Mouse (Mus musculus): ENCODE results near the gene Gm11146. TPM values are rescaled to one million over a fixed set of nuclear protein-coding genes. Genes with fewer than 3 reads are reported as not detected.
A peak's percentile ranks its signal among the peaks of the same experiment; 100 is the strongest.

Gm11146 gene
- polyA plus RNA-seq, 1 experiment from 2014 or later = not detected

DNA sequence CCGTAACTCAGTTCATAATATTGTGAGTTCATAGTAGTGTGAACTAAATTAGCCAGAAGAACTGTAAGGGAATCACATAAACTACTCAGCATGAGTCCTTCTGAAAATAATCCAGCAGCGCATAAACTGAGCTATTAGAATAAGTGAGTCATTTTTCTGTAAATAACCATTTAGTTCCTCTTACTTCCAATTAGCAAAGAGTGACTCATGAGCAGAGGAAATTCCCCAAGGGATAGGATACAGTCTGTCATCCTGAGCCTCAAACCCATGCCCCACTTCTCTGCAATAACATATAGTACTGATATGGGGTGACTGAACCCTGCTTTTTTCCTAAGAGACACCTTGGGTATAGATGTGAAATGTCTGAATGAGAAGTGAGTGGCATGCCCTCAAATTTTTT lies 687 bp upstream of the Gm11146 start:
- Histone ChIP-seq H3K36me3 (replicated peaks) (peaks cover 5% of the 10 kb centered on the region; the same call in 1 of the 2 replicates), H3K27ac (no peak overlapping the region), H3K4me1 (no peaks in the 10 kb centered on the region), H3K9me3 (no peaks in the 10 kb centered on the region), H3K4me2 (no peak overlapping the region), H3K9ac (no peak overlapping the region), H3K4me3 (replicated peaks) (no peak overlapping the region), H3K27me3 (no peaks in the 10 kb centered on the region)
- no peak for ATAC-seq (ENCODE audit: low FRiP score)
- WGBS = 81% methylated on average over 2 of the region's 2 CpGs

DNA sequence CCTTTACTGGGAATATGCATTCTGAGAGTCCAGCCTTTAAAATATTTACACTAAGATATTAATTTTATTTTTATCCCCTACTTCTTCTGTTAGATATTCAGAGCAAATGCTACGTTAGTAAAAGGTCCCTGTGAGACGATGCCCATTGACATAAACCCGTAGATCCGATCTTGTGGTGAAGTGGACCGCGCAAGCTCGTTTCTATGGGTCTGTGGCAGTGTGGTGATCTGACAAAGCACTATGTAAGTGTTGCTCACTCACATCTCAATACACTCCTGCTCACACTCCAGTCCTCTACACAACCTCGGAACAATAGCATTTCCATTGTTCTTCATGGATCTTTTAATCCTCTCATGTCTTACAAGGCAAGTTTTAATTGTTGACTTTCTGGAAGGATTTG lies 3.1 kb downstream of the Gm11146 start:
- Histone ChIP-seq H3K27ac (no peak overlapping the region), H3K9me3 (no peaks in the 10 kb centered on the region), H3K4me2 (no peak overlapping the region), H3K9ac (no peak overlapping the region), H3K36me3 (replicated peaks) (peaks cover 8% of the 10 kb centered on the region; the same call in 1 of the 2 replicates), H3K27me3 (no peaks in the 10 kb centered on the region), H3K4me1 (peaks cover 14% of the 10 kb centered on the region), H3K4me3 (replicated peaks) (no peak overlapping the region)
- WGBS = 82% methylated on average over 8 of the region's 8 CpGs
- no peak for ATAC-seq (ENCODE audit: low FRiP score)

DNA sequence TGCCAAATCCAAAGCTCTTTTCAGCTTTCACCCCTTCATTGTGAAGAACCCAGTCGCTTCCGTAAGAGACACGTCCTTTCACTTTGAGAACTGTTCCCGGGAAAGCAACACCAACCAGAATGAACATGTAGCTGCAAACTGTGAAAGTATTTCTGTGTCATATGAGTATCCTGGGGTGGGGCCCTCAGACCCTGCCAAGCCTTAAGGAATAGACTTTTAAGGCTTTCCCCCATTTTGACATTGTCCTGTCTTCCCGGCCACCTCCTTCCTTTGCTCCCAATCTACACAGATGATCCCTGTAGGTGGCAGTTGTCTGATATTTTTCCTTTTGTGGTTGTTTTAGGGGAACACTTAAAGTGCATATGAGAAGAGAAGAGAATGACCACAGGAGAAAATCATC lies 5.3 kb downstream of the Gm11146 start:
- ATAC-seq (ENCODE audit: low FRiP score) = no peak
- 49% methylated on average over 5 of the region's 5 CpGs for WGBS
- H3K4me3 ChIP-seq (replicated peaks) = no peak overlapping the region
- H3K4me1 ChIP-seq = peaks cover 29% of the 10 kb centered on the region
- H3K27me3 ChIP-seq = no peaks in the 10 kb centered on the region
- H3K9ac ChIP-seq = no peak overlapping the region
- H3K36me3 ChIP-seq (replicated peaks) = peaks cover 8% of the 10 kb centered on the region; the same call in 1 of the 2 replicates
- peak overlapping the region; percentile 29 for H3K4me2 ChIP-seq
- H3K9me3 ChIP-seq = no peaks in the 10 kb centered on the region
- 0 out of 2 replicates have a peak overlapping the region, but pooled peaks have one; percentile 3 for H3K27ac ChIP-seq

DNA sequence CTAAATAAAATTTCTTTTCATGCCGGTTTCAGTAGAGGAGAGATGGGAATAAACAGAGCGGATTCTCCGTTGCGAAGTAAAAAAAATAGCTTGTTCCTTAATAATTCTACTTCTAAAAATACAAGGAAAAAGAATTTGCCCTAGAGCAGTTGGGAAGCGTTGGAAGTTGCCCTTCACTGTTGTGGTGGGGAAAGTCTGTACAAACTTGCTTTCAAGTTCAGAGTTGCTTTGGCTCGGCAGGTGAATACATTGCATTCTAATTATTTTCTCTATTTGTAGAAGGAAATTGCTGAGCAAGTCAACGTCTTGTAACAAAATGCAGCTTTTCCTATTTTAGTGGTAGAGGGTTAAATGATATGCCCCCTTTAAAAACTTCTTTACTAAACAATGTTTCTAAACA lies 6.2 kb downstream of the Gm11146 start:
- H3K27me3 ChIP-seq = no peaks in the 10 kb centered on the region
- H3K27ac ChIP-seq = no peak overlapping the region
- ATAC-seq (ENCODE audit: low FRiP score) = no peak
- WGBS = 71% methylated on average over 7 of the region's 7 CpGs
- H3K9ac ChIP-seq = no peak overlapping the region
- H3K4me3 ChIP-seq (replicated peaks) = no peak overlapping the region
- H3K36me3 ChIP-seq (replicated peaks) = peaks cover 8% of the 10 kb centered on the region; the same call in 1 of the 2 replicates
- H3K4me1 ChIP-seq = peaks cover 29% of the 10 kb centered on the region
- peak overlapping the region; percentile 17; the same call in 1 of the 2 replicates for H3K4me2 ChIP-seq
- H3K9me3 ChIP-seq = no peaks in the 10 kb centered on the region

DNA sequence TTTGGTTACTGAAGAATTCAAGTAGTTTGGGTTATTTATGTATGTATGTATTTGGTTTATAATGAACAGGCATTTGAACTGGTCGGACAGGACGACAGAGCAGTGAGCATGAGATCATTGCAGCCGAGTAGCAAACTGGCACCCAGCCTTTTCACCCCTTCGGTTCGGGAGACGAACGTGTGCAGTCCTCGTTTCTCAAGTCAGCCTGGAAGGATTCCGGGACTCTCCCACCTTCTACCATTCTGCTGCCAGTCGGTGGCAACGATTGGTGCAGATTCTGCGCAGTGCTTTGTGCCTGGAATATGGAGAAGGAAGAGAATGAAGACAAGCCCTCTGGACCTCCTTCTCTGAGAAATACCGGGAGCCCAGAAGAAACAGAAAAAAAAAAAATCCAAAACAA lies 7.3 kb downstream of the Gm11146 start:
- peak; percentile 22; the same call in 1 of the 2 replicates for ATAC-seq (ENCODE audit: low FRiP score)
- 51% methylated on average over 13 of the region's 13 CpGs for WGBS
- no peaks in the 10 kb centered on the region for H3K27me3 ChIP-seq
- H3K36me3 ChIP-seq (replicated peaks) = peaks cover 8% of the 10 kb centered on the region; the same call in 1 of the 2 replicates
- peak overlapping the region; percentile 33 for H3K4me2 ChIP-seq
- 0 out of 2 replicates have a peak overlapping the region, but pooled peaks have one; percentile 11 for H3K4me3 ChIP-seq (replicated peaks)
- H3K4me1 ChIP-seq = peaks cover 29% of the 10 kb centered on the region
- no peak overlapping the region for H3K9ac ChIP-seq
- H3K9me3 ChIP-seq = no peaks in the 10 kb centered on the region
- H3K27ac ChIP-seq = peak overlapping the region; percentile 79

DNA sequence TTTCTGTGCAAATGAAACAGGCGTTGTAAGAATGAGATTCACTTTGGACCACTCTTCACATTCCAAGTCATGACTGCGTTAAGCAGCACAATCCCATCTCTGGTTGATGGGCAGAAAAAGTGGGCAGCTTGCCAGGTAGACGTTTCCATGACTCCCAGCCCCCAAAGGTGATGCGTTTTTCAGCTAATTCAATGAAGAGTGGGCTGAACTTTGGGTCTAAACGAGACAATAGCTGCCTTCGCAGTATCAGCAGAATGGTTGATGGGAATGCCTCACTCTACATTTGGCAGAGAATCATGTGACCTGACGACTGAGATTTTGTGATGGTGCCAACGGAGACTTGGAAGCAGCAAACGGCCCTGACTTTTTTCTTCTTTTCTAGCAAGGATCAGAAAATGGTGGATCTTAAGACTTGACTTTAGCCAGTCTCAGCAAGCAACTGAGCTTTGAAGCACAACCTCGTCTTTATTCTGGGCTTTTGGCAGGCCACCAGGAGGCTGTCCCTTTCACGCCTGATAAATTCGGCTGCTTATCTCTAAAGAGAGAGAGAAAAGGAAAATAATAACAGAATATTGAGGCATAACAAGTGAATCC lies 8.0 kb downstream of the Gm11146 start:
- no peak overlapping the region for H3K9ac ChIP-seq
- H3K9me3 ChIP-seq = no peaks in the 10 kb centered on the region
- WGBS = 29% methylated on average over 12 of the region's 12 CpGs
- H3K4me2 ChIP-seq = peak overlapping the region; percentile 42
- peak overlapping the region; percentile 81 for H3K27ac ChIP-seq
- 0 out of 2 replicates have a peak overlapping the region, but pooled peaks have one; percentile 1 for H3K4me3 ChIP-seq (replicated peaks)
- no peaks in the 10 kb centered on the region for H3K27me3 ChIP-seq
- ATAC-seq (ENCODE audit: low FRiP score) = peak; percentile 88
- H3K4me1 ChIP-seq = peaks cover 29% of the 10 kb centered on the region
- H3K36me3 ChIP-seq (replicated peaks) = peaks cover 6% of the 10 kb centered on the region; the same call in 1 of the 2 replicates

DNA sequence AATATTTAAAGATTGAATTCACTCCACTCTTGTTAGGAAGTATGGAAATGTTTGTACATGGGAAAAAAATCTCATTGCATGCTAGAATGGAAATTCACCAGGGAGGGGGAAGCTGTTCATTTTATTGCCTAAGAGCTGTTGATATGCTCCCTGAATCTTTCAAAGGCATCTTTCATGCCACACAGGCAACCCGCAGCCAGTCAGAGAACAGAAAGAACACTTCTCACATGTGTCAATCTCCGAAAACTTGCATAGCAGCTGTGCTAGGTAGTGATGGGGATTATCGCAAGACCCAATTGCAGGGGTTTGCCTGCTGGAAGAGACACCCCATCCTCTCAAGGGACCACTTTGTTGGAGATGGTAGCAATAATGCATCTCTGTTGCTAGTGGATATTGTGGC lies 8.9 kb downstream of the Gm11146 start:
- H3K4me3 ChIP-seq (replicated peaks) = no peak overlapping the region
- no peak overlapping the region for H3K4me2 ChIP-seq

DNA sequence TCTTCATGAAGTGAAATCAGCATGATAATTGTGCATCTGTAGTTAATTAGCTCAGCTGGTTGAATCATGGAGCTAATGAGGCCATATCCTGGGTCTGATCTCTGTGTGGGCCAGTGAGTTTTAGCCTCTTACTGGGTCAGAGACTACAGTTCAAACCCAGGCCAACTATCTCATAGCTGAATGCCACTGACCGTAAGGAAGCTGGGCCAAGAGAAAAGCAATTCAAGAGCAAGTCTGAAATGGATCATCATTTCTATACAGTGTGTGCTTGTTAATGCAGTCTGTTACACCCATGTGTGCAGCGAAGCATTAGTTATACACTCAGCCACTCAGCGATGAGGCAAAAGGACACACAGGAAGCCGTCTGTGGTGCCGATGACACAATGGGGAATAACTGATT lies 28.9 kb downstream of the Gm11146 start:
- ATAC-seq (ENCODE audit: low FRiP score) = peak; percentile 80; the same call in 1 of the 2 replicates
- Histone ChIP-seq H3K36me3 (replicated peaks) (peaks cover 6% of the 10 kb centered on the region; the same call in 1 of the 2 replicates), H3K4me3 (replicated peaks) (no peak overlapping the region), H3K9me3 (no peaks in the 10 kb centered on the region; the same call in 1 of the 2 replicates), H3K27ac (peak overlapping the region; percentile 57; the same call in 1 of the 2 replicates), H3K27me3 (no peaks in the 10 kb centered on the region), H3K9ac (no peak overlapping the region), H3K4me2 (no peak overlapping the region), H3K4me1 (peaks cover 6% of the 10 kb centered on the region; the same call in 1 of the 2 replicates)
- WGBS = 59% methylated on average over 5 of the region's 5 CpGs

More for the DNA sequence above, 8.9 kb downstream of the Gm11146 start:
- H3K27ac ChIP-seq = peak overlapping the region; percentile 81
- no peak overlapping the region for H3K9ac ChIP-seq
- 65% methylated on average over 3 of the region's 3 CpGs for WGBS
- no peaks in the 10 kb centered on the region for H3K27me3 ChIP-seq
- no peaks in the 10 kb centered on the region for H3K9me3 ChIP-seq
- H3K36me3 ChIP-seq (replicated peaks) = 0 out of 2 replicates have a peak, but pooled peaks cover 3% of the 10 kb centered on the region
- peak; percentile 17; the same call in 1 of the 2 replicates for ATAC-seq (ENCODE audit: low FRiP score)
- peaks cover 29% of the 10 kb centered on the region for H3K4me1 ChIP-seq

DNA sequence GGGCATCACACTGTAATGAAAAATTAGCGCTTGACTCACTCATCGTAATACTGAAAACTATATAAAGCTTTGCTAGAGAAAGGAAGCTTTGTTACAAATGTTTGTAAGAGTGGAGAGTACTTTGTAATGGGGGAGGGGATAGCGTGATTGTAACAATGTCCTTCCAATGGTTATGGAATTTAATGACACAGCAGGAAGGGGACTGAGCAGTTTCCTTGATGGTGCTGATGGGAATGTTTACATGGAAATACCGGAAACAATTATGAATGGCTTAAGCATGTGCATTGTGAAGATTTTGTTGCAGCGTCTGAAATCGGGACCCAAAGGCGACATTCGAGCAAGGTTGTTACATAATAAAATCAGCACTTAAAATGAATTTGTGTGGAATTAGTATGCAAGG lies 32.4 kb downstream of the Gm11146 start:
- Histone ChIP-seq H3K27me3 (no peaks in the 10 kb centered on the region), H3K36me3 (replicated peaks) (peaks cover 6% of the 10 kb centered on the region; the same call in 1 of the 2 replicates), H3K9ac (no peak overlapping the region), H3K4me2 (no peak overlapping the region), H3K27ac (no peak overlapping the region), H3K4me1 (peaks cover 6% of the 10 kb centered on the region; the same call in 1 of the 2 replicates), H3K4me3 (replicated peaks) (no peak overlapping the region), H3K9me3 (no peaks in the 10 kb centered on the region; the same call in 1 of the 2 replicates)
- no peak for ATAC-seq (ENCODE audit: low FRiP score)
- WGBS = 91% methylated on average over 8 of the region's 8 CpGs

DNA sequence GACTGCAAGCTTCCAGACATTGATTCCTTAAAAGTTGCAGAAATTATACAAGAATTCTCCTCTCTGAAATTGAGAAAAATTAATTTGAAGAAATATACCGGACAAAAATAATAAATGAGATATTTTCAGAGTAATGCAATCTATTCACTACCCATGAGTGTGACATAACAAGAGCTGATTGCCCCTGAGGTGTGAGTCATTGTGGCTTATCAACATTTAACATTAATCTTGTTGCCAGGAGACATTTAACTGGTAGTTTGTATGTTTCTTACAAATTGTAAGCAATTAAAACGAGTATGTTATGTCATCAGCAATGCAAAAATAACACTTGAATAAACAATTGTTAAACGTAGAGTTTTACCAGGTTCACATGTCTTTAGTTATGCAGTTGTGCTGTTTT lies 33.5 kb downstream of the Gm11146 start:
- H3K9me3 ChIP-seq = no peaks in the 10 kb centered on the region; the same call in 1 of the 2 replicates
- no peak overlapping the region for H3K27ac ChIP-seq
- no peak overlapping the region for H3K9ac ChIP-seq
- peaks cover 6% of the 10 kb centered on the region; the same call in 1 of the 2 replicates for H3K36me3 ChIP-seq (replicated peaks)
- no peaks in the 10 kb centered on the region for H3K27me3 ChIP-seq
- H3K4me3 ChIP-seq (replicated peaks) = no peak overlapping the region
- peaks cover 6% of the 10 kb centered on the region; the same call in 1 of the 2 replicates for H3K4me1 ChIP-seq
- 82% methylated on average over 3 of the region's 3 CpGs for WGBS
- H3K4me2 ChIP-seq = no peak overlapping the region
- no peak for ATAC-seq (ENCODE audit: low FRiP score)

DNA sequence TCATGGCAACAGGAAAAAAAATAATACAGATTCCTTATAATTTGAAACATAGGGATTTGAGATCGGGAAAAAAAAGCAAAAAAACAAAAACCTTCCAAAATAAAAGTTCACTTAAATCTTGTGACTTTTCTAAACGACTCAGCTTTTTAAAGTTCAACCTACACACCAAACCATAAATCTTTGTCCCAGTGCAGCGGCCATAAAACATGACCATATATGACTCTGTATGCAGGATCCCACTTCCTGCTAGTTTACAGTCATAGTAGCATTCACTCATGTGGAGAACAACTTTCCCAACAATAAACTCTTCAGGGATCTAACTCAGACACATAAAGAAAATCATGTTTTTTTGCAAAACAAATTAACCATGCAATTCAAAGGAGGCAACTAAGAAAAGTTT lies 39.0 kb downstream of the Gm11146 start:
- H3K9me3 ChIP-seq = no peaks in the 10 kb centered on the region
- no peaks in the 10 kb centered on the region for H3K27me3 ChIP-seq
- H3K36me3 ChIP-seq (replicated peaks) = no peaks in the 10 kb centered on the region
- WGBS = 91% methylated on average over 3 of the region's 3 CpGs
- ATAC-seq (ENCODE audit: low FRiP score) = no peak
- H3K4me3 ChIP-seq (replicated peaks) = no peak overlapping the region
- no peak overlapping the region for H3K27ac ChIP-seq
- no peak overlapping the region for H3K9ac ChIP-seq
- no peaks in the 10 kb centered on the region for H3K4me1 ChIP-seq
- H3K4me2 ChIP-seq = no peak overlapping the region

DNA sequence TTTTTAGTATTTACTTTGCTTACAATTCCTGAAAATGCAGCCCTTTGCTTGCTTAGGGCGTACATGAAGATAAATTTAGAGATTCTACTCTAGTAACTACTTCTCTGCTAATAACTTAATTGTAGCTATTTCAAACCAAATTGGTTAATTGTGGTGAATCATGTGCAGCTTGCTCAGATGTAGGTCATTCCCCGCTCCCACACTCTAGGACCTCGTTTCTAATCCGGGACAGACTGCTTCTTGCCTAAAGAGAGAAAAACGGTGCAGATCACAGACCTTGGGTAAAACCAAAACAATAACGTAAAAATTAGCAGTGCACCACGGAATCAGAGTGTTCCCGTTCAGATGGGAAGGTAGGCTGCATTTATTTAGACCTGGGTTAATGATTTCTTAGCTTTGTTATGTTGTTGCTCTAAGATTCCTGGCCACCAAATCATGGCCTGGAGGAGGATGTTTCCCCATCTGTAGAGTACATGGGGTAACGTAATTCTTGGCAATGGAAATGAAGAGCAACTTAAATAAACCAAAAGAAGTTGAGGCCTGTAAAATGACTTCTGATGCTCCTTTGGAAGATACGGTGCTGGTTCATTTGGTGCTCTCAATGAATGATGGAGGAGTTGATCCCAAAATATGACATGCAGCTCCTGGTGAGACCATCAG lies 45.3 kb downstream of the Gm11146 start:
- WGBS = 83% methylated on average over 10 of the region's 10 CpGs
- no peaks in the 10 kb centered on the region for H3K9me3 ChIP-seq
- H3K9ac ChIP-seq = no peak overlapping the region
- H3K4me3 ChIP-seq (replicated peaks) = no peak overlapping the region
- H3K4me2 ChIP-seq = no peak overlapping the region
- no peaks in the 10 kb centered on the region for H3K4me1 ChIP-seq
- H3K27ac ChIP-seq = no peak overlapping the region
- H3K27me3 ChIP-seq = no peaks in the 10 kb centered on the region
- no peak for ATAC-seq (ENCODE audit: low FRiP score)
- peaks cover 4% of the 10 kb centered on the region; the same call in 1 of the 2 replicates for H3K36me3 ChIP-seq (replicated peaks)
